Comparison of ENCODE assay signal across 30 mouse cellular contexts in the genomic region with DNA sequence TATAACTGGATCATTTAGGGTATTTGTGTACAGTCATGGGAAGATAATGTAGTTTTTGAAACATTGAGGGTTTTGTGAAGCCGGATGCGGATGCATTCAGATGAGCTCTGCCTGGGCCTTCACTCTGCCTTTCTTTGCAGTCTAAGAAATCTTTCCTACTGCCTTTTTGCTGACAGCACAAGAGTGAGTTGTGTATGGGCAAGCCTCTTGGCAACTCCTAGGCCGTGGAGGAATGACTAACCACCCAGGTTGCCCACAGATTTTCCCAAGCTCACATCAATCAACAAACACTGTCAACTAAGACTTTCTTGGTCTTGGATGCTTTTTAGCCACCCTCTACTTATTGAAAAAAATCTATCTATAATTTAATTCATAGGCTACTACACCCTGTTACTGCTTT. TPM values are rescaled to one million over a fixed set of nuclear protein-coding genes. Genes with fewer than 3 reads are reported as not detected.
DNase-seq lines count a peak whose midpoint lies in the region; ATAC-seq and TF ChIP-seq lines count a peak whose summit lies in the region.
"Had no signal": no experiment of that assay in that cellular context is flagged by ENCODE, and none has a peak within 500 bp of the region (broad histone marks: within the 10 kb centered on the region; RNA-seq: fewer than 3 reads in every experiment).

No protein-coding gene starts in this region.

- in situ Hi-C loops in Patski (cut with MboI; ENCODE audit: low pct_unique_long_range_greater_than_20kb), result no loop called here

- TF ChIP-seq CTCF in Patski (IDR thresholded peaks at IDR 0.05), result no peak

- peaks cover 67% of the 10 kb centered on the region for H3K4me1 ChIP-seq in heart, embryonic 13.5 days
- peaks cover 35% of the 10 kb centered on the region for H3K4me1 ChIP-seq in lung, embryonic 15.5 days
- no peaks in the 10 kb centered on the region for H3K4me1 ChIP-seq in forebrain, embryonic 16.5 days (replicated peaks; ENCODE audit: control insufficient read depth, insufficient read depth, low read length)
- H3K4me1 ChIP-seq: forebrain, embryonic 13.5 days had no signal

- POLR2A ChIA-PET in Patski (lab: Charles Lee), result interaction anchor here (0.6 kb wide), 1 partner anchor 19 kb away, joined by 3 read pairs; no protein-coding TSS in a partner anchor

- CTCF ChIA-PET in Patski (lab: Charles Lee), result no interaction called here

- no peaks in the 10 kb centered on the region for H3K9me3 ChIP-seq in heart, embryonic 13.5 days
- no peaks in the 10 kb centered on the region for H3K9me3 ChIP-seq in lung, embryonic 15.5 days
- H3K9me3 ChIP-seq in forebrain, embryonic 16.5 days (ENCODE audit: control insufficient read depth, low read length), result no peaks in the 10 kb centered on the region
- H3K9me3 ChIP-seq: embryonic facial prominence, embryonic 12.5 days; embryonic facial prominence, embryonic 15.5 days; forebrain, embryonic 10.5 days; forebrain, embryonic 13.5 days; heart, embryonic 15.5 days had no signal

- intact Hi-C loops in heart, postnatal 10 days (cut with DNase I), result no loop called here

- no peak overlapping the region for H3K4me3 ChIP-seq in heart, embryonic 13.5 days
- no peak overlapping the region for H3K4me3 ChIP-seq in lung, embryonic 15.5 days
- H3K4me3 ChIP-seq in forebrain, embryonic 16.5 days (replicated peaks; ENCODE audit: low read length), result no peak overlapping the region
- H3K4me3 ChIP-seq: embryonic facial prominence, embryonic 12.5 days; embryonic facial prominence, embryonic 15.5 days; erythroblast, embryonic 14.5 days; forebrain, embryonic 10.5 days; forebrain, embryonic 13.5 days; heart, adult 2 months; heart, embryonic 15.5 days had no signal

- no peaks in the 10 kb centered on the region for H3K27me3 ChIP-seq in heart, embryonic 13.5 days (replicated peaks)
- H3K27me3 ChIP-seq in lung, embryonic 15.5 days, result no peaks in the 10 kb centered on the region
- no peaks in the 10 kb centered on the region for H3K27me3 ChIP-seq in Patski
- H3K27me3 ChIP-seq in forebrain, embryonic 16.5 days (replicated peaks; ENCODE audit: control insufficient read depth, insufficient read depth, low read length), result no peaks in the 10 kb centered on the region
- H3K27me3 ChIP-seq: embryonic facial prominence, embryonic 12.5 days; embryonic facial prominence, embryonic 15.5 days; forebrain, embryonic 13.5 days; heart, embryonic 15.5 days had no signal

- no peak for ATAC-seq in heart, embryonic 13.5 days (ENCODE audit: extremely low read depth, insufficient number of reproducible peaks, low FRiP score, low TSS enrichment)
- no peak for ATAC-seq in lung, embryonic 15.5 days (ENCODE audit: borderline replicate concordance, extremely low read depth, low FRiP score, low TSS enrichment)
- peak; percentile 20 for ATAC-seq in Patski
- no peak for ATAC-seq in forebrain, embryonic 16.5 days
- ATAC-seq: forebrain, embryonic 13.5 days; forebrain, postnatal 0 days; hindbrain, postnatal 0 days; inflammation-experienced regulatory T-cells, adult 6 months had no signal

- H3K27ac ChIP-seq in heart, embryonic 13.5 days (replicated peaks), result peak overlapping the region; percentile 28; the same call in 1 of the 2 replicates
- H3K27ac ChIP-seq in lung, embryonic 15.5 days, result 0 out of 2 replicates have a peak overlapping the region, but pooled peaks have one; percentile 26
- no peak overlapping the region for H3K27ac ChIP-seq in forebrain, embryonic 16.5 days (ENCODE audit: low read length)
- H3K27ac ChIP-seq: embryonic facial prominence, embryonic 12.5 days; embryonic facial prominence, embryonic 15.5 days; forebrain, embryonic 10.5 days; forebrain, embryonic 13.5 days; heart, adult 2 months; heart, embryonic 15.5 days; hindbrain, embryonic 14.5 days; hindbrain, postnatal 0 days had no signal

- H3K36me3 ChIP-seq in heart, embryonic 13.5 days, result no peaks in the 10 kb centered on the region
- H3K36me3 ChIP-seq in lung, embryonic 15.5 days, result no peaks in the 10 kb centered on the region
- H3K36me3 ChIP-seq in forebrain, embryonic 16.5 days (ENCODE audit: control insufficient read depth, insufficient read depth), result no peaks in the 10 kb centered on the region
- H3K36me3 ChIP-seq: embryonic facial prominence, embryonic 12.5 days; embryonic facial prominence, embryonic 15.5 days; forebrain, embryonic 10.5 days; heart, embryonic 15.5 days had no signal

- no peak overlapping the region for H3K9ac ChIP-seq in heart, embryonic 13.5 days
- no peak overlapping the region for H3K9ac ChIP-seq in lung, embryonic 15.5 days
- H3K9ac ChIP-seq in forebrain, embryonic 16.5 days (replicated peaks; ENCODE audit: low read depth, low read length), result no peak overlapping the region
- H3K9ac ChIP-seq: embryonic facial prominence, embryonic 12.5 days; embryonic facial prominence, embryonic 15.5 days; forebrain, embryonic 13.5 days; forebrain, postnatal 0 days; heart, embryonic 15.5 days; hindbrain, embryonic 14.5 days had no signal

- no peak for DNase-seq in heart, postnatal 10 days
- no peak for DNase-seq in lung, postnatal 10 days
- no peak for DNase-seq in Patski (ENCODE audit: low read depth, low spot score)
- no peak for DNase-seq in frontal cortex, postnatal 25 days (ENCODE audit: low spot score in 2 of 2)
- DNase-seq: adrenal gland, adult 2 months; adrenal gland, postnatal 14 days; cerebellum, adult 11 months; cerebellum, adult 2 months; cerebellum, adult 9-11 months; cerebellum, postnatal 25 days; forebrain, postnatal 0 days; gastrocnemius, postnatal 25 days; heart, adult 2 months; heart, postnatal 14 days; heart, postnatal 4 days; kidney, adult 11 months had no signal

- 87% methylated on average over 3 of the region's 3 CpGs for WGBS in heart, embryonic 13.5 days
- 77% methylated on average over 3 of the region's 3 CpGs for WGBS in lung, embryonic 15.5 days
- 69% methylated on average over 3 of the region's 3 CpGs for WGBS in forebrain, embryonic 16.5 days

- no peak overlapping the region for H3K4me2 ChIP-seq in heart, embryonic 13.5 days
- no peak overlapping the region for H3K4me2 ChIP-seq in lung, embryonic 15.5 days
- H3K4me2 ChIP-seq in forebrain, embryonic 16.5 days (ENCODE audit: low read length), result no peak overlapping the region
- H3K4me2 ChIP-seq: embryonic facial prominence, embryonic 12.5 days; embryonic facial prominence, embryonic 15.5 days; forebrain, embryonic 13.5 days; heart, embryonic 11.5 days; heart, embryonic 15.5 days; hindbrain, embryonic 14.5 days had no signal

RNA-seq across cellular contexts. Expression of gene Cald1, which starts 26.2 kb away (rescaled TPM):
- 165 and 173 TPM in 2 replicates for polyA plus RNA-seq in heart, embryonic 13.5 days (2015; fragmentation: Nextera tagmentation; extraction: Ambion mirVana)
- 10 to 100 TPM; 88.0 to 92.1 TPM for total RNA-seq in heart, postnatal 10 days (2021)
- 292 and 299 TPM in 2 replicates for polyA plus RNA-seq in lung, embryonic 15.5 days (2015; fragmentation: Nextera tagmentation; extraction: Ambion mirVana)
- 800 TPM for polyA plus RNA-seq in Patski (2021)
- 56.8 and 58.5 TPM in 2 replicates for polyA plus RNA-seq in forebrain, embryonic 16.5 days (2015; fragmentation: Nextera tagmentation; extraction: Ambion mirVana)
- total RNA-seq: common myeloid progenitor, adult 5-6 weeks had no signal
